Mouse (Mus musculus) layer of hippocampus, postnatal 10 days (tissue): ENCODE measurements at regions not wholly inside any gene's neighbourhood (a gene's known extent, or its start where the extent isn't known, plus 50 kb on each side); places are given as distances from the start of the nearest gene placed in this dataset.

ENCODE experiments used
- DNase-seq, 2 experiments: peaks; one replicate each; pipeline ENCODE4 v3.0.0; 2021; ENCODE audit warnings: low spot score in 2 of 2

DNA sequence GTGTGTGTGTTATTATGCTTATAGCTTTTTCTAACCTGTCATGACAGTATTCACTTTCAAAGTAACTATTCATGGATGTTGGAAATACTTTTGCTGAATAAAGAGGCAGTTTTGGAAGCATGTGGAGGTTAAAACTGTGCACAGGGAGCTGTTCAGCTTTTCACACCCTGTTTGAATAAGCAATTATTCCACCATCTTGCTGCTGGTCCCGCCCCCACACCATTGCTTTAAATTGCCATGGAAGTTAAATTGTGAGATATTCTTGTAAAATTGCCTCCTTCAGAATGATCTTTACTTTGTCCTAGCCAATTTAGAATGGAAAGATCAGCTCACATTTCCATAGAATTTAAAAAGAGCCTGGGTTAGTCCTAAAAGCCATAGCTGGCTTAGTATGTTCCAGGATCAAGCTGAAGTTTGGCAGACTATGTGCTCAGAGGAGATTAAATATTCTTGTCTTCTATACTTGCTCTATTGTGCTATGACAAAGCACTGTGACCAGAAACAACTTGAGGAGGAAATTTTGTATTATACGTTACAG, 328.4 kb upstream of the Agtr1b start:
- no peak for DNase-seq

- DNase-seq: no peak
Observed at GRCm38 (mm10) chr3:20680944-20681494, 314.0 kb upstream of the Agtr1b start.

GRCm38 (mm10) chr3:20661883-20662282, 294.9 kb upstream of the Agtr1b start:
- peak in 1 of 2 experiments; percentile 16 for DNase-seq

- DNase-seq: peak in 1 of 2 experiments; percentile 27
Observed at GRCm38 (mm10) chr3:20655345-20655744, 288.4 kb upstream of the Agtr1b start.
